Mouse (Mus musculus) embryonic fibroblast, embryonic 13.5 days (primary cell): ENCODE results near the gene Zfp513. TPM values are rescaled to one million over a fixed set of nuclear protein-coding genes. Genes with fewer than 3 reads are reported as not detected.

Source experiments
- H3K27ac ChIP-seq: 2 replicates; pipeline ENCODE4 v1.5.1; 2012; ENCODE audit warnings: low read length, control low read depth, inconsistent platforms; ENCODE audit not compliant: insufficient read depth
- H3K4me1 ChIP-seq: 2 replicates; pipeline ENCODE4 v1.6.1; 2011; ENCODE audit warnings: low read length; ENCODE audit not compliant: control insufficient read depth, insufficient read depth
- H3K4me3 ChIP-seq: 2 replicates; pipeline ENCODE4 v1.5.1; 2011; ENCODE audit warnings: mild to moderate bottlenecking, control low read depth, low read length; ENCODE audit not compliant: insufficient read depth
- CTCF ChIP-seq: IDR thresholded peaks from 2 replicates; pipeline ENCODE4 v1.5.1; 2011; ENCODE audit warnings: mild to moderate bottlenecking, control low read depth, low read length, moderate library complexity, borderline replicate concordance; ENCODE audit not compliant: insufficient read depth
- POLR2A ChIP-seq: IDR thresholded peaks from 2 replicates; pipeline ENCODE4 v1.6.1; 2011; ENCODE audit warnings: low read depth, mild to moderate bottlenecking, control low read depth, low read length, moderate library complexity
- polyA plus RNA-seq: library from polyadenylated mRNA; stranded (reverse); fragments of >200 nt; gene quantifications from 2 replicates; pipeline ENCODE4 v1.2.4, GENCODE M21; 2011; ENCODE audit warnings: low read depth; ENCODE audit not compliant: missing spikeins, insufficient read length

Gene Zfp513
- polyA plus RNA-seq = 18.6 and 20.3 TPM in 2 replicates

DNA sequence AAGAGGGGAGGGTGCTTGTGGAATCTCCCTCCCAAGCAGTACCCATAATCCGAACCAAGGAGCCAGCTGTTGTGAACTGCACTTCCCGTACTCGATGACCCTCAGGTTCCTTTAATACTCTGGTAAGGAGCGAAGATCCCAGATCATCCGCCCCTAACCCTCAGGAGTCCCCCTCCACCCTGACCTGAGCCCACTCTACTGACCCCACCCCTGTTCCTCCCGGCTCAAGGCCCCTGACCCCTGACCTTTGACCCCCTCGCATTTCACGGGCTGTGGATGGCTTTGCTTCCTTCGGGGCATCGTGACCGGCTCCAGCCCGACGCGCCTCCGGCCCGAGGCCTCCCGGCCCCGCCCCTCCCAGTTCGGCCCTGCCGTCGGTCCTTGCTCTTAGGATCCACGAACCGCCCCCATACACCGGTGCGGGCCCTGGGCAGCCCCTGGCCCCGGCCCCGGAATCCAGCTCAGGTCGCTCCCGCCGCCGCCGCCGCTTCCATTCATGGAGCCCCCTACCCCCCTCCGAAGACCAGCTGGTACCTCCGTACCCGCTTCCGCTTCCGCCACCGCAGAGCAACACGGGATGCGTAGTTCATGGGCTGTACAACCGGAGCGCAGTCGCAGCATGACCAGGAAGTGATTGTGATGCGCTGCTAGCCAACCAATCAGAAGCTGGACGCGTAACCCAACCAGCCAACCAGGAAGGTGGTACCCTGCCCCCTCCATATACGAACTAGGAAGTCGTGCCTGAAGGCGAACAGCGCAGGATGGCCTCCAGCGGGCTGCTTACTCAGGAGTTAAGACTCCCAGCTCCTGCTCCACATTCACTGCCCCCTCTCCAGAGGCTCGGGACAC, at the start of gene Zfp513:
Zfp513 (minus strand) TSS at position 562 of the 849 bp plus-strand sequence.
- TF ChIP-seq POLR2A = peak; percentile 75
- no peak for TF ChIP-seq CTCF
- H3K4me3 ChIP-seq = peak within 1 kb of the TSS; percentile 67
- no peaks in the 10 kb centered on the region for H3K4me1 ChIP-seq
- peak within 1 kb of the TSS; percentile 39 for H3K27ac ChIP-seq

- no peak within 1 kb of the TSS for H3K4me3 ChIP-seq
- TF ChIP-seq CTCF (no peak), POLR2A (no peak)
- H3K4me1 ChIP-seq = no peaks in the 10 kb centered on the region
- no peak within 1 kb of the TSS for H3K27ac ChIP-seq
These were observed 49.5 kb upstream of the Zfp513 start, which contains the start of gene Krtcap3 for GRCm38 (mm10) chr5:31251541-31252101. Gene Krtcap3, plus strand, starts transcription at chr5:31251691.

DNA sequence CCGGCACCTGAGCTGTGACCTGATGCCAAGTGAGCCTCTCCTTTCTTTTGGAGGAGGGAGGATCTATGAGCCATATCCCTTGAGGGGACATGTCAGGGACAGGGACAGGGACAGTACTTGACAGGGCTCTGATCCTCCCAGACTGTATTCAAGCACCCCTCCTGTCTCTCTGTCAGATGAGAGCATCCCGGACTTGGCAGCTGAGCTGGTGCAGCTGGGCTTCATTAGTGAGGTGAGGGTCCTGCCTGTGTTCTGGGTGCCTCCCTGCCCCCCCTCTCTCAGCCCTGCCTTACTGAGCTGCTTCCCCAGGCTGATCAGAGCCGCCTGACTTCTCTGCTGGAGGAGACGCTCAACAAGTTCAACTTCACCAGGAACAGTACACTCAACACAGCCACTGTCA, 48.6 kb upstream of the Zfp513 start:
- H3K4me1 ChIP-seq = no peaks in the 10 kb centered on the region
- H3K4me3 ChIP-seq = no peak overlapping the region
- no peak for TF ChIP-seq CTCF
- no peak for TF ChIP-seq POLR2A
- no peak overlapping the region for H3K27ac ChIP-seq

- peak overlapping the region; percentile 73 for H3K4me3 ChIP-seq
- H3K27ac ChIP-seq = peak overlapping the region; percentile 10; the same call in 1 of the 2 replicates
- no peak for TF ChIP-seq CTCF
- no peak for TF ChIP-seq POLR2A
- H3K4me1 ChIP-seq = no peaks in the 10 kb centered on the region
These were observed 40.1 kb upstream of the Zfp513 start for GRCm38 (mm10) chr5:31242191-31242590.

DNA sequence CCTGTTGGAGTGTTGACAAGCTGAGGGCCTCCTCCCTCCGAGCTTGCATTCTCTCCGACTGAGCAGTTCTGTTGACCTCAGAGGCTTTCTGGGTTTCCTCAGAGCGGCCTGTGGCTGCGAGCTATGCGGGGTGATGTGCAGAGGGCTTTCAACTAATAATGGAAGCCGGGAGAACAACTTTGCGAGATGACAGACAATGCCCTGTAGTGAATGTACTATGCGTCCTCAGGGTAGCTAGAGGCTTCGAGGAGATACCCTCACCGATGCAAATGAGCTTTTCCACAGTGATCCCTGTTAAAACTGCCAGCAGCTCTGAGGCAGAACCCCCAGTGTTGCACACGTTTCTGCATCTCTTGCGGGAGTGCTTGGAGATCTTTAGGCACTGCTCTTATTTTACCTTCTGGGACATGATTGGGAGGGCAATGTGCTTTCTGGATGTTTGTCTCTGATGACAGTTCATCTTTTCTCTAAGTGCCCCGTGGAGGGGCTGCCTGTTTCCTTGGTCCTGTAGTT, 39.5 kb upstream of the Zfp513 start:
- TF ChIP-seq CTCF (no peak), POLR2A (no peak; the same call in 1 of the 2 replicates)
- Histone ChIP-seq H3K4me1 (no peaks in the 10 kb centered on the region), H3K4me3 (peak overlapping the region; percentile 73), H3K27ac (peak overlapping the region; percentile 10; the same call in 1 of the 2 replicates)

DNA sequence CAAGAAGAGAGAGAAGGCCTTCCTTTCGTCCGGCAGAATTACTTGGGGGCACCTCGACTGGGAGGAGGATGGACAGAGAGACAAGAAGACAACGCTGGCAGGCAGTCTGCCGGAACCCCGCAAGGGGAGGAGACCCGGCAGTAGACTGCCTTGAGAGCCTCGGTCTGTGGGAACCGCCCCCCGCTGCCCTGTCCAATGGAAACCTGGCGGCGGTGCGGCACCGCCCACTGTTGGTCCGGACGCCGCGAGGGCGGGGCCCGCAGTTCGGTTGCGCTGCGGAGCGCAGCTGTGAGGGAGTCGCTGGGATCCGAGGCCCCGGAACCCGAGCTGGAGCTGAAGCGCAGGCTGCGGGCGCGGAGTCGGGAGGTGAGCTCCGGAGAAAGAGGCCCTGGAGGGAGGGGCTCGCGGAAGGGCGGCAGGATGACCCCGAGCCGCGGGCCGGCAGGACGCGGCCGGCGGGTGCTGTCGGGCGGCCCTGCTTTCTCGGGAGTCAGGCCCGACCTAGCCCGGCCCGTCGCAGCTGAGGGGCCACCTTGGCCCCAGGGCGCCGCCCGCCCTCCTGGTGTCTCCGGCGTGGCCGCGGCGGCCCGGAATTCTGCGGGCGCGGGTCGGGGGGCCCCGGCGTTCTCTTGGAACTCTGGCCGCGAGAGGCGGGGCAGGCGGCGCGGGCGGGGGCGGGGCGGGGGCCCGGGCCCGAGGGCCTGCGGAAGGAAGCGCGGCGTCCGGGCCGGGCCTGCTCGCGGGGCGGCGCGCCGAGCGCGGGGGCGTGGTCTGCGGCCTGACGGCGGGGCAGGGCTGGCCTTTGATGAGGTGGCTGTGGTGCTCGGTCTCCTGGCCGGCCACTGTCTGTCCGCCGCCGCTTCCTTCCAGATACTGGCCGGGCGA, 38.8 kb upstream of the Zfp513 start, which contains the start of the genes Nrbp1 and Gm9970:
Nrbp1 (plus strand) TSS at position 228 of the 885 bp plus-strand sequence.
Gm9970 (minus strand) TSS at position 596 of the 885 bp plus-strand sequence.
- peak within 1 kb of the TSS; percentile 76 for H3K4me3 ChIP-seq
- H3K27ac ChIP-seq = peak within 1 kb of the TSS; percentile 92
- peak; percentile 92 for TF ChIP-seq POLR2A
- no peak for TF ChIP-seq CTCF
- no peaks in the 10 kb centered on the region for H3K4me1 ChIP-seq

DNA sequence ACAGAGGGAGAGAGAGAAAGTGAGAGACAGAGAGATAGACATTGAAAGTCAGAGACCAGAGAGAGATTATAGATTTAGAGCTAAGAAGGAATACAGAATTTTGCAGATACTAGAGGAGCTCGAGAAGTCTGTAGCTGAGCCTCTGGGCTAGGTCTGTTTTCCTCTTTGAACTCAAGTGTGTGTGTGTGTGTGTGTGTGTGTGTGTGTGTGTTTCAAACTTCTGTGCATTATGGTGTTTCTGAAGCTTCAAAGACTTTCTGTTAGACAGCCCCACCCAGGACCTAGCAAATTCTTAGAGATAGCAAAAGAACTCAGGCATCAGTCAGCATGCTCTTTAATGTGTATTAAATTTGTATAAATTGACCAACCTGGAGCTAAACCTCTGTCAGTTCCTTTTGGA, 24.5 kb upstream of the Zfp513 start:
- TF ChIP-seq POLR2A = no peak
- no peak for TF ChIP-seq CTCF
- Histone ChIP-seq H3K4me3 (no peak overlapping the region), H3K27ac (no peak overlapping the region), H3K4me1 (no peaks in the 10 kb centered on the region)

DNA sequence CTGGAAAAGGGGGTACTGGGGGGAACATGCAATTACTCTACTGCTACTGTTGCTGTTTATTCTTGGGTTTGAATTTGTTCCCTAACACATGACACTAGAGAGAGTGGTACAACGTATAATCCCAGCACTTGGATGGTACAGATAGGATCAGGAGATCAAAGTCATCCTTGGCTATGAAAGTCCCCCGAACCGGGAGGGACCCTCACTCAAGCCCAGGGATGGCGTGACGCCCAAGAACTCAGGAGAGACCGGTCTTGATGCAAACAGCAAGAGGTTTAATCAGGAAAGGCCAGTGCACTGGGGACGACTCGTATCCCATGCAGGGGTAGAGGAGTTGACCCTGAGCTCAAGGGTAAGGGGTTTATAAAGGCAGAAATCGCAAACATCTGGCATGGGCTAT, 20.6 kb upstream of the Zfp513 start:
- no peak overlapping the region for H3K27ac ChIP-seq
- H3K4me1 ChIP-seq = no peaks in the 10 kb centered on the region
- H3K4me3 ChIP-seq = no peak overlapping the region
- TF ChIP-seq POLR2A (no peak), CTCF (no peak)
